Mouse (Mus musculus): ENCODE measurements around the gene Cfap36. TPM values are rescaled to one million over a fixed set of nuclear protein-coding genes. Genes with fewer than 3 reads are reported as not detected.

Gene Cfap36
- polyA plus RNA-seq, 1 experiment from 2014 or later: 144 TPM

DNA sequence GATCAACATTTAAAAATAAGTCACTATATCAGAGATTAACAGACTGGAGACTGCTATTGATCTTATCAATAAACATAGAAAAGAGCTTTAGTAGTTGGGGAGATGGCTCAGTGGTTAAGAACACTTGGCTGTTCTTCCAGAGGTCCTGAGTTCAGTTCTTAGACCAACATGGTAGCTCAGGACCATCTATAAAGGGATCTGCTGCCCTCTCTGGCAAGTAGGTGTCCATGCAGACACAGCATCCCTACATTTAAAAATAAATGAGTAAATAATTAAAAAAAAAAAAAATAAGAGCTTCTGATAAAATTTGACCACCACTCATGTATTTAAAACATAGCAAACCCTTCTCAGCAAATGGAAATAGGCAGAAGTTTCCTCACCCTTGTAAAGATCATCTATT, 9.2 kb downstream of the Cfap36 start:
- Histone ChIP-seq H3K9ac (replicated peaks) (no peak overlapping the region), H3K27me3 (replicated peaks) (no peaks in the 10 kb centered on the region), H3K27ac (replicated peaks) (no peak overlapping the region), H3K36me3 (peaks cover 19% of the 10 kb centered on the region), H3K4me3 (replicated peaks) (no peak overlapping the region), H3K4me1 (no peaks in the 10 kb centered on the region), H3K9me3 (replicated peaks) (no peaks in the 10 kb centered on the region), H3K4me2 (no peak overlapping the region)
- no peak for ATAC-seq (ENCODE audit: low FRiP score)

DNA sequence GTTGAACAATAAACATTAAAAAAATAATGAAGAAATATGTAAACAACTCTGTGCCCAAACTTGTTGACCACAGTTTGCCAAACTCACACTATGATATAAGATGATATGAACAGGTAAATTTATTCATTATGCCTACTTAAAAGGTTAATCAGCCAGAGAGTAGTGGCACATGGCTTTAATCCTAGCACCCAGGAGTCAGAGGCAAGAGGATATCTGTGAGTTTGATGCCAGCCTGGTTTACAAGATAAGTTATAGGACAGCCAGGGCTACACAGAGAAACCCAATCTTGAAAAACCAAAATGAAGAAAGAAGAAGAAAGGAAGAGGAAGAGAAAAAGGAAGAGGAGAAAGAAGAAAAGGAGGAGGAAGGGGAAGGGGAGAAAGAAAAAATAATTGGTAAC, 9.8 kb downstream of the Cfap36 start:
- H3K36me3 ChIP-seq: peaks cover 18% of the 10 kb centered on the region
- no peak overlapping the region for H3K27ac ChIP-seq (replicated peaks)
- no peak for ATAC-seq (ENCODE audit: low FRiP score)
- H3K9ac ChIP-seq (replicated peaks): no peak overlapping the region
- no peaks in the 10 kb centered on the region for H3K27me3 ChIP-seq (replicated peaks)
- H3K4me1 ChIP-seq: no peaks in the 10 kb centered on the region
- no peak overlapping the region for H3K4me2 ChIP-seq
- H3K4me3 ChIP-seq (replicated peaks): no peak overlapping the region
- no peaks in the 10 kb centered on the region for H3K9me3 ChIP-seq (replicated peaks)

GRCm38 (mm10) chr11:29233569-29233968, 13.6 kb downstream of the Cfap36 start:
- no peak for ATAC-seq (ENCODE audit: low FRiP score)
- whole genome bisulfite sequencing: 88% methylated on average over 1 of the region's 1 CpGs
- no peak overlapping the region for H3K27ac ChIP-seq (replicated peaks)
- H3K9ac ChIP-seq (replicated peaks): no peak overlapping the region
- H3K4me2 ChIP-seq: no peak overlapping the region
- no peaks in the 10 kb centered on the region for H3K27me3 ChIP-seq (replicated peaks)
- no peaks in the 10 kb centered on the region for H3K9me3 ChIP-seq (replicated peaks)
- H3K36me3 ChIP-seq: peaks cover 24% of the 10 kb centered on the region
- no peaks in the 10 kb centered on the region for H3K4me1 ChIP-seq
- H3K4me3 ChIP-seq (replicated peaks): no peak overlapping the region

DNA sequence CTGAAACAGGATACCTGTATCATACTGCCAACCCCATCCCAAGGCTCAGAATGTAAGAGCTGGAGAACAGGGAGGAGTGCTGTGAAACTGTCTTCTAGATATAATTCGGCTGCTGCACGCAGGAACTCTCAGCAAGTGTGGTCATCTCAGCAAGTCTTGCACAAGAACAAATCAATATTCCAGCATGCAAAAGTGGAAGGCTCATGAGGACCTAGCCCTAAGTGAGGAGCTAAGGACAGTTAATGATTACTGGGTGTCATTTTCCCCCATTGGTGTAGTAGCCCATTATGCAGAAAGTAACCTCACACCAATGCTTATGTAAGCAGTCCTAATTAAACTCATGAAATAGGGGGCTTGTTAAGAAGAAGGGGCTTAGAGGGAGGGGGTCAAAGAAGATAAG, 18.3 kb downstream of the Cfap36 start:
- ATAC-seq (ENCODE audit: low FRiP score): no peak
- 98% methylated on average over 2 of the region's 2 CpGs for WGBS
- Histone ChIP-seq H3K4me2 (no peak overlapping the region), H3K4me1 (no peaks in the 10 kb centered on the region), H3K27ac (replicated peaks) (no peak overlapping the region), H3K9me3 (replicated peaks) (no peaks in the 10 kb centered on the region), H3K36me3 (peaks cover 35% of the 10 kb centered on the region), H3K9ac (replicated peaks) (no peak overlapping the region), H3K27me3 (replicated peaks) (no peaks in the 10 kb centered on the region), H3K4me3 (replicated peaks) (no peak overlapping the region)

- no peak for ATAC-seq (ENCODE audit: low FRiP score)
- H3K4me2 ChIP-seq: no peak overlapping the region
- H3K9ac ChIP-seq (replicated peaks): no peak overlapping the region
- no peak overlapping the region for H3K4me3 ChIP-seq (replicated peaks)
- H3K4me1 ChIP-seq: no peaks in the 10 kb centered on the region
- 97% methylated on average over 2 of the region's 2 CpGs for WGBS
- no peaks in the 10 kb centered on the region for H3K9me3 ChIP-seq (replicated peaks)
- no peaks in the 10 kb centered on the region for H3K27me3 ChIP-seq (replicated peaks)
- H3K27ac ChIP-seq (replicated peaks): no peak overlapping the region
- peaks cover 49% of the 10 kb centered on the region for H3K36me3 ChIP-seq
Observed at GRCm38 (mm10) chr11:29224754-29225153, 22.5 kb downstream of the Cfap36 start.

DNA sequence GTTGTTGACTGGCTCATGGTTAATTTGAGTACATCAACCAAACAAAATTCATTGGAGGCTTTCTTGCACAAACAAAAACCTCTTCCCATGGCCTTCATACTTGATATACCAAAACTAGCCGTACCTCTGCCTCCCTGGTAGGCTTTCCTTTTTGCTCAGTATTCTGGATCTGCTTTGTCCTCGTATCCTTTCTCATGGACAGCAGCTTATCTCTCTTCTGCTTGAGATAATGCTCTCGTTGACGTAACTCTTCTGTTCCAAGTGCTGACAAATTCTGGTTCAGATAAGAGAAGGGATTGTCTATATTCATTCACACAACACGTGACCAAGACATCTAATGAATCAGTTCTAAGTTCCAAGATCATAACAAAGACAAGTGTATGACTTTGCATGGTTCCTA, 24.9 kb downstream of the Cfap36 start:
- H3K36me3 ChIP-seq: peaks cover 42% of the 10 kb centered on the region
- WGBS: 96% methylated on average over 5 of the region's 5 CpGs

DNA sequence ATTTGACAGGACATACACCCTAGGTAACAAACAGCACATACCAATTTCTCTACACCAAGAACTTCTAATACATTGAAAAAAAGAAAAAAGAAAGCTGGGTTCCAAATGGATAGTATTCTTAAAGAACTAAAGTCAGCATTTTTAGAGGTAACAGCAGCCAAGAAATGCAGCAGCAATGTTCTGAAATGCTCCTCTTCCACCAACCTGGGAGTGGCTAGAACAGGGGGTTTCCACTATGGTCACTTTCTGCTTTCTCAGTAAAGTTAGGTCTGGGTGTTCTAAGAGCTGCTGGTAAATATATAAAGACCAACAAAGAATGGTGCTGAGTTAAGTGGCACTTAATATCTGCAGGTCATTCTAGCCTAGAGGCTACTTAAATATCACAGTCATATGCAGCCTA, 28.2 kb downstream of the Cfap36 start:
- Histone ChIP-seq H3K27ac (replicated peaks) (no peak overlapping the region), H3K4me3 (replicated peaks) (no peak overlapping the region), H3K27me3 (replicated peaks) (no peaks in the 10 kb centered on the region), H3K36me3 (peaks cover 62% of the 10 kb centered on the region), H3K9ac (replicated peaks) (no peak overlapping the region), H3K9me3 (replicated peaks) (no peaks in the 10 kb centered on the region), H3K4me1 (no peaks in the 10 kb centered on the region), H3K4me2 (no peak overlapping the region)
- no peak for ATAC-seq (ENCODE audit: low FRiP score)

More for the DNA sequence above, 24.9 kb downstream of the Cfap36 start:
- Histone ChIP-seq H3K27me3 (replicated peaks) (no peaks in the 10 kb centered on the region), H3K9ac (replicated peaks) (no peak overlapping the region), H3K27ac (replicated peaks) (no peak overlapping the region), H3K4me2 (no peak overlapping the region), H3K4me1 (no peaks in the 10 kb centered on the region), H3K9me3 (replicated peaks) (no peaks in the 10 kb centered on the region), H3K4me3 (replicated peaks) (no peak overlapping the region)
- ATAC-seq (ENCODE audit: low FRiP score): no peak

DNA sequence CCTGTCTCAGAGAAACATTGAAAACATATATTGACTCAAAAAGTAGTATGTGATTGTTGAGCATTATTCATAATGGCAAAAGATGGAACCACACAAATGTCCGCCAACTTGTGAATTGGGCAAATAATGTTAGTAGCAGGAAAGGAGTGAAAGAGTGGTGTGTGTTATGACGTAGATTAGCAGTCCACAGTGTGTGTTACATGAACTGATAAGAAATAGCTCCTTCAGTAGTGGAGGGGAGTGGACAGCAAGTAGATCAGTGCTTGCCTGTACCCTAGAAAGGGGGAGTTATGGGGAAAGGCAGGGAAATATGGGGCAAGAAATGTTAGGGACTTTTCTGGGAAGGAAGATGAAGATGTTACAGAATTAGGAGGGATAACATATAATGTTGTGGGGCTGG, 31.0 kb downstream of the Cfap36 start:
- 96% methylated on average over 2 of the region's 2 CpGs for WGBS

DNA sequence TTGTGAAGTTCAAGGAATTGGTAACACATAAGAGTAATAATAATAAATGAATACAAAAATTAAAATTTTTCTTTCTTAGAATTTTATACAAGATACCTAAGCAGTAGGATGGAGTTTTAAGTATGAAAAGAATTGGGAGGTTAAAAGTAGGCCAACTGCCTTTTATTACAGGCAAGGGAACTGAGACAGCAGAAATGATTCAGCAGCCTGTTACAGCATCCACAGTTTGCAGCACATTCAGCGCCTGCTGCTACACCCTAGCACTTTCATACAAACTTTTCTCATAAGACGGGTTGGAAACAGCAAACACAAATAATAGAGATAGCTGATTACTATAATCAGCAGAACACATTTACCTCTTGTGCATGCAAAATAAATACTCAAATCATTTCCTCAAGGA, 37.4 kb downstream of the Cfap36 start:
- WGBS: 92% methylated on average over 2 of the region's 2 CpGs
- Histone ChIP-seq H3K4me2 (no peak overlapping the region), H3K4me3 (replicated peaks) (no peak overlapping the region), H3K4me1 (no peaks in the 10 kb centered on the region), H3K9ac (replicated peaks) (no peak overlapping the region), H3K27ac (replicated peaks) (no peak overlapping the region), H3K27me3 (replicated peaks) (no peaks in the 10 kb centered on the region), H3K9me3 (replicated peaks) (no peaks in the 10 kb centered on the region), H3K36me3 (peaks cover 29% of the 10 kb centered on the region)
- no peak for ATAC-seq (ENCODE audit: low FRiP score)

More for the DNA sequence above, 31.0 kb downstream of the Cfap36 start:
- Histone ChIP-seq H3K9ac (replicated peaks) (no peak overlapping the region), H3K36me3 (peaks cover 57% of the 10 kb centered on the region), H3K27me3 (replicated peaks) (no peaks in the 10 kb centered on the region), H3K9me3 (replicated peaks) (no peaks in the 10 kb centered on the region), H3K4me1 (no peaks in the 10 kb centered on the region), H3K4me3 (replicated peaks) (no peak overlapping the region), H3K4me2 (no peak overlapping the region), H3K27ac (replicated peaks) (no peak overlapping the region)
- no peak for ATAC-seq (ENCODE audit: low FRiP score)

DNA sequence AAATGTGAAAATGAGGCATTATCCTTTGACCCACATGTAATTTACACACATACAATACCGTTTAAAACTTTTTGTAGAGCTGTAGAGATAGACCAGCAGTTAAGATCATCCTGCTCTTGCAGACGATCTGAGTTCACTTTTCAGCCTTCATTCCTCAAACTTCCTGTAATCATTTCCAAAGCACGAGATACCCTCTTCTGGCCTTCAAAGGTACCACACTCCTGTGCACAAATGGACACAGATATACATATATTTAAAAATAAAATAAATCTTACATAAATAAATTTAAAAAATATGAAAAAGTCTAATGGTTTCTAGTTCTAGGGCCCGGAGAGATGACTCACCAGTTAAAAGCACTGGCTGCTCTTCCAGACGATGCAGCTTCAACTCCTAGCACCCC, 43.6 kb downstream of the Cfap36 start:
- H3K27me3 ChIP-seq (replicated peaks): no peaks in the 10 kb centered on the region
- 87% methylated on average over 5 of the region's 5 CpGs for WGBS
- peaks cover 21% of the 10 kb centered on the region for H3K36me3 ChIP-seq
- ATAC-seq (ENCODE audit: low FRiP score): no peak
- H3K27ac ChIP-seq (replicated peaks): no peak overlapping the region
- H3K4me1 ChIP-seq: no peaks in the 10 kb centered on the region
- H3K4me3 ChIP-seq (replicated peaks): no peak overlapping the region
- no peaks in the 10 kb centered on the region for H3K9me3 ChIP-seq (replicated peaks)
- H3K4me2 ChIP-seq: no peak overlapping the region
- H3K9ac ChIP-seq (replicated peaks): no peak overlapping the region

DNA sequence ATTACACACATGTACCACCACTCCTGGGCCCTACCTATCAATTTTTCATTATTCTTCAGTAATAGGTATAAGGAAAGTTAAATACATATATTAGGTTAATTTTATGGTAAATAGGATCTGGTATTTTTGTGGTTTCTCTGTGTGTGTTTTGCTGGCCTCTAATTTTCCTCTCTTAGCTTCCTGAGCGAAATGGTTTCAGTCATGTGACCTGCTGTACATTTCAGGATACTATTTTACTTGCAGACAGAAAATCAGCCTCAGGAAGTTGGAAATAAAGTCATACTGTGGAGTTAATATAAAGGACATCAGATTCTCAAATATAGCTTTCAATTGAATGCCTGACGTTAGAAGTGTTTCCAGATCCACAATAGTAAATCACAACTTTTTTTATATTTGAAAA, 58.2 kb downstream of the Cfap36 start:
- Histone ChIP-seq H3K27me3 (replicated peaks) (no peaks in the 10 kb centered on the region), H3K4me3 (replicated peaks) (no peak overlapping the region), H3K9me3 (replicated peaks) (no peaks in the 10 kb centered on the region), H3K4me2 (no peak overlapping the region), H3K36me3 (peaks cover 33% of the 10 kb centered on the region), H3K4me1 (no peaks in the 10 kb centered on the region), H3K9ac (replicated peaks) (no peak overlapping the region), H3K27ac (replicated peaks) (no peak overlapping the region)
- 93% methylated on average over 2 of the region's 2 CpGs for WGBS
- no peak for ATAC-seq (ENCODE audit: low FRiP score)

DNA sequence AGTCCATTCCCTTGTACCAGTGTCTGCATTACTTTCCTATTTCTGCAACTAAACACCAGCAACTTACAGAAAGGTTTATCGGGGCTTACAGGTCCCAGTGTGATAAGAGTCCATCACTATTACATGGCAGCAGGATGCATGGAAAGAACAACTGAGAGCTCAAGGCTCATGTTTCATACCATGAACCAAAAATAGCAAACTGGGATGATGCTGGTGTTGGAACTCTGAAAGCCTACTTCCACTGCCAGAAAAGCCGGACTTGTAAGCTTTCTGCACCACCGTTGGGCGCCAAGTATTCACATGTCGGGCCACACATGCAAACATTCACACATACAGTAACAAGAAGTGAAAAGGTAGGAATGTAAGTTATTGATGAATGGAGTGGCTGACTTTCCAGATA, 65.5 kb downstream of the Cfap36 start:
- H3K4me1 ChIP-seq: no peaks in the 10 kb centered on the region
- WGBS: 96% methylated on average over 5 of the region's 5 CpGs

GRCm38 (mm10) chr11:29180657-29181056, 66.6 kb downstream of the Cfap36 start:
- Histone ChIP-seq H3K27me3 (replicated peaks) (no peaks in the 10 kb centered on the region), H3K4me3 (replicated peaks) (no peak overlapping the region), H3K4me1 (no peaks in the 10 kb centered on the region), H3K4me2 (no peak overlapping the region), H3K36me3 (peaks cover 17% of the 10 kb centered on the region), H3K9ac (replicated peaks) (no peak overlapping the region), H3K9me3 (replicated peaks) (no peaks in the 10 kb centered on the region), H3K27ac (replicated peaks) (no peak overlapping the region)
- ATAC-seq (ENCODE audit: low FRiP score): no peak
- 70% methylated on average over 3 of the region's 3 CpGs for WGBS

More for the DNA sequence above, 65.5 kb downstream of the Cfap36 start:
- Histone ChIP-seq H3K27ac (replicated peaks) (no peak overlapping the region), H3K9ac (replicated peaks) (no peak overlapping the region), H3K36me3 (peaks cover 28% of the 10 kb centered on the region), H3K4me3 (replicated peaks) (no peak overlapping the region), H3K9me3 (replicated peaks) (no peaks in the 10 kb centered on the region), H3K4me2 (no peak overlapping the region), H3K27me3 (replicated peaks) (no peaks in the 10 kb centered on the region)
- ATAC-seq (ENCODE audit: low FRiP score): no peak

All from neural tube, embryonic 15.5 days (tissue).